ENCODE assay signal across 11 mouse cellular contexts in the genomic region with DNA sequence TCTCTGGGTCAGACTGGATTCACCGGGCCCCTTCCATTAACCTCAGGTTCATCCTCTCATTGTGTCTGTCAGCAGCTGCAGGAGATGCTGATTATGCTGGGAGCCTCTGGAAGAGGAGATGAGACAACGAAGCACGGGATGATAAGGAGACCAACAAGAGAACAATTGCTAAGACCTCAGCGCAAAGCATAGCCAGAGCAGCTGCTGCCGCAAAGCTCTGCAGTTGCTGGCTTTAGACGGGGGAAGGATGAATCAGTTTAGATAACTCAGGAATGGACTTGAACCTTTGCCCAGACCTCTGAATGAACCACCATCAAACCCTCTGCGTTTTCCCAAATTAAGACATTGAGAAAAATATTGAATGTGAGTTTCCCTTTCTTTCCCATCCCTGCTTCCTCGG.
DNase-seq lines count a peak whose midpoint lies in the region; ATAC-seq lines count a peak whose summit lies in the region.
"Had no signal": no experiment of that assay in that cellular context is flagged by ENCODE, and none has a peak within 500 bp of the region (broad histone marks: within the 10 kb centered on the region; RNA-seq: fewer than 3 reads in every experiment).

No protein-coding gene starts in this region.

- peak; percentile 44; the same call in 1 of the 2 replicates for ATAC-seq in stomach, embryonic 16.5 days (ENCODE audit: insufficient read depth, low FRiP score)
- no peak for ATAC-seq in kidney, embryonic 15.5 days (replicated peaks; ENCODE audit: low FRiP score)
- ATAC-seq: midbrain, embryonic 15.5 days had no signal

- 9% methylated on average over 8 of the region's 8 CpGs for WGBS in stomach, embryonic 16.5 days
- 48% methylated on average over 8 of the region's 8 CpGs for WGBS in kidney, embryonic 15.5 days

- H3K36me3 ChIP-seq in stomach, embryonic 16.5 days (ENCODE audit: control insufficient read depth, insufficient read depth, low read length), result no peaks in the 10 kb centered on the region
- no peaks in the 10 kb centered on the region for H3K36me3 ChIP-seq in kidney, embryonic 15.5 days
- H3K36me3 ChIP-seq: embryonic facial prominence, embryonic 12.5 days; midbrain, embryonic 15.5 days had no signal

- 0 out of 2 replicates have a peak overlapping the region, but pooled peaks have one; percentile 54 for H3K27ac ChIP-seq in stomach, embryonic 16.5 days (ENCODE audit: low read length)
- no peak overlapping the region for H3K27ac ChIP-seq in kidney, embryonic 15.5 days
- H3K27ac ChIP-seq: embryonic facial prominence, embryonic 12.5 days; midbrain, embryonic 15.5 days had no signal

- peak; percentile 2 to 20 for DNase-seq in adrenal gland, postnatal 36 days
- no peak for DNase-seq in adrenal gland, adult 8-10 months
- peak; percentile 5 for DNase-seq in ovary, postnatal 36 days (ENCODE audit: low spot score)
- no peak for DNase-seq in ovary, postnatal 14 days (ENCODE audit: low spot score)
- DNase-seq in heart, postnatal 14 days, result peak; percentile 34 to 46
- DNase-seq in thymus, postnatal 0 days (ENCODE audit: low spot score), result no peak
- DNase-seq: right cerebral cortex, postnatal 25 days had no signal

- 0 out of 2 replicates have a peak, but pooled peaks cover 4% of the 10 kb centered on the region for H3K9me3 ChIP-seq in stomach, embryonic 16.5 days (replicated peaks; ENCODE audit: control insufficient read depth, low read length)
- no peaks in the 10 kb centered on the region for H3K9me3 ChIP-seq in kidney, embryonic 15.5 days (replicated peaks)
- H3K9me3 ChIP-seq: embryonic facial prominence, embryonic 12.5 days; midbrain, embryonic 15.5 days had no signal

- no peaks in the 10 kb centered on the region for H3K27me3 ChIP-seq in stomach, embryonic 16.5 days (ENCODE audit: control insufficient read depth, insufficient read depth, low read length)
- no peaks in the 10 kb centered on the region for H3K27me3 ChIP-seq in kidney, embryonic 15.5 days
- H3K27me3 ChIP-seq: embryonic facial prominence, embryonic 12.5 days; midbrain, embryonic 15.5 days had no signal

- intact Hi-C loops in heart, postnatal 14 days (cut with DNase I), result loop anchor here (5.0 kb wide), 1 partner anchor 308 kb away; a partner anchor contains a TSS

- H3K4me3 ChIP-seq in stomach, embryonic 16.5 days (replicated peaks; ENCODE audit: low read length), result no peak overlapping the region
- no peak overlapping the region for H3K4me3 ChIP-seq in kidney, embryonic 15.5 days (replicated peaks)
- H3K4me3 ChIP-seq: embryonic facial prominence, embryonic 12.5 days; midbrain, embryonic 15.5 days had no signal

- 0 out of 2 replicates have a peak, but pooled peaks cover 5% of the 10 kb centered on the region for H3K4me1 ChIP-seq in stomach, embryonic 16.5 days (ENCODE audit: control insufficient read depth, insufficient read depth, low read length)
- 0 out of 2 replicates have a peak, but pooled peaks cover 2% of the 10 kb centered on the region for H3K4me1 ChIP-seq in kidney, embryonic 15.5 days

- peak overlapping the region; percentile 13; the same call in 1 of the 2 replicates for H3K4me2 ChIP-seq in stomach, embryonic 16.5 days (ENCODE audit: low read depth, low read length)
- no peak overlapping the region for H3K4me2 ChIP-seq in kidney, embryonic 15.5 days
- H3K4me2 ChIP-seq: embryonic facial prominence, embryonic 12.5 days; midbrain, embryonic 15.5 days had no signal

- H3K9ac ChIP-seq in stomach, embryonic 16.5 days (ENCODE audit: low read length), result no peak overlapping the region
- H3K9ac ChIP-seq in kidney, embryonic 15.5 days, result no peak overlapping the region
- H3K9ac ChIP-seq: embryonic facial prominence, embryonic 12.5 days; midbrain, embryonic 15.5 days had no signal

Comparison
In these comparisons a context has a peak if more than half of its experiments do, and no peak if none do; other contexts are left out.
1. DNase-seq: peak in adrenal gland, postnatal 36 days (2 of 2), ovary, postnatal 36 days (single experiment) and heart, postnatal 14 days (2 of 2); none in adrenal gland, adult 8-10 months (single experiment), ovary, postnatal 14 days (single experiment) and thymus, postnatal 0 days (single experiment).